Mouse (Mus musculus) spleen, adult 2 months (tissue): Measurements from ENCODE around the gene Usp7.

Experiments used
- CTCF ChIP-seq: fragments of 200-500 bp; IDR thresholded peaks from 2 replicates; pipeline ENCODE4 v1.5.1; 2011; ENCODE audit warnings: mild to moderate bottlenecking, inconsistent platforms; ENCODE audit not compliant: insufficient read depth, insufficient read length, insufficient replicate concordance; ENCODE audit errors: extremely low read depth
- POLR2A ChIP-seq: fragments of 200-500 bp; IDR thresholded peaks from 2 replicates; pipeline ENCODE4 v1.6.1; 2011; ENCODE audit warnings: low read depth, low read length, inconsistent platforms

- TF ChIP-seq CTCF (no peak), POLR2A (no peak)
Observed at GRCm38 (mm10) chr16:8715513-8716080, 76.5 kb downstream of the Usp7 start.
